Mouse (Mus musculus) lung, postnatal 0 days (tissue): Measurements from ENCODE around the gene Ppcdc.

Source experiments
- CTCF ChIP-seq: IDR thresholded peaks from 2 replicates; pipeline ENCODE4 v1.5.1; 2016; ENCODE audit warnings: antibody characterized with exemption, mild to moderate bottlenecking
- EP300 ChIP-seq: IDR thresholded peaks from 2 replicates; pipeline ENCODE4 v1.6.1; 2016; ENCODE audit warnings: antibody characterized with exemption, mild to moderate bottlenecking, control low read depth

- no peak for TF ChIP-seq CTCF
- no peak for TF ChIP-seq EP300
Observed at GRCm38 (mm10) chr9:57338706-57339105, 101.2 kb downstream of the Ppcdc start.
